Mouse (Mus musculus) olfactory bulb, adult 2 months (tissue): ENCODE measurements around the gene Gm20696. TPM values are rescaled to one million over a fixed set of nuclear protein-coding genes. Genes with fewer than 3 reads are reported as not detected.

ENCODE experiments used
- H3K27ac ChIP-seq: fragments of 200-500 bp; 2 replicates; pipeline ENCODE4 v1.5.1; 2012; ENCODE audit warnings: low read depth, low read length; ENCODE audit not compliant: insufficient read depth
- H3K4me1 ChIP-seq: fragments of 200-500 bp; 2 replicates; pipeline ENCODE4 v1.6.1; 2012; ENCODE audit warnings: low read length; ENCODE audit not compliant: control insufficient read depth, insufficient read depth
- H3K4me3 ChIP-seq: fragments of 200-500 bp; 2 replicates; pipeline ENCODE4 v1.5.1; 2012; ENCODE audit warnings: mild to moderate bottlenecking, low read depth, low read length, moderate library complexity; ENCODE audit not compliant: insufficient read depth
- CTCF ChIP-seq: fragments of 200-500 bp; IDR thresholded peaks from 2 replicates; pipeline ENCODE4 v1.5.1; 2012; ENCODE audit warnings: low read depth, mild to moderate bottlenecking, low read length, moderate library complexity; ENCODE audit not compliant: insufficient read depth
- POLR2A ChIP-seq: fragments of 200-500 bp; IDR thresholded peaks from 2 replicates; pipeline ENCODE4 v1.6.1; 2012; ENCODE audit warnings: mild to moderate bottlenecking, low read depth, low read length, moderate library complexity; ENCODE audit not compliant: insufficient read depth
- WGBS: fragments of 180-500 bp; shearing (Covaris S2); methylation state at CpG from one replicate; pipeline ENCODE4 v1.1.7; 2018; 5-methylcytosine and 5-hydroxymethylcytosine counted together
- polyA plus RNA-seq: library from polyadenylated mRNA; stranded (reverse); fragments of >200 nt; gene quantifications from 2 replicates; pipeline ENCODE4 v1.2.4, GENCODE M21; 2012; ENCODE audit warnings: low replicate concordance; ENCODE audit not compliant: missing spikeins, insufficient read depth, insufficient read length

The Gm20696 gene
- polyA plus RNA-seq, 1 experiment = not detected

- Histone ChIP-seq H3K4me1 (peaks cover 4% of the 10 kb centered on the region; the same call in 1 of the 2 replicates), H3K27ac (no peak overlapping the region), H3K4me3 (no peak overlapping the region)
- 90% methylated on average over 2 of the region's 2 CpGs for WGBS
- TF ChIP-seq POLR2A = no peak
- no peak for TF ChIP-seq CTCF
Measured at GRCm38 (mm10) chr6:99573343-99573742, 93.3 kb downstream of the Gm20696 start.

- TF ChIP-seq POLR2A (no peak), CTCF (no peak)
- Histone ChIP-seq H3K4me3 (no peak overlapping the region), H3K4me1 (peaks cover 4% of the 10 kb centered on the region; the same call in 1 of the 2 replicates), H3K27ac (no peak overlapping the region)
- 55% methylated on average over 5 of the region's 5 CpGs for WGBS
Measured at GRCm38 (mm10) chr6:99572071-99572470, 94.5 kb downstream of the Gm20696 start.

DNA sequence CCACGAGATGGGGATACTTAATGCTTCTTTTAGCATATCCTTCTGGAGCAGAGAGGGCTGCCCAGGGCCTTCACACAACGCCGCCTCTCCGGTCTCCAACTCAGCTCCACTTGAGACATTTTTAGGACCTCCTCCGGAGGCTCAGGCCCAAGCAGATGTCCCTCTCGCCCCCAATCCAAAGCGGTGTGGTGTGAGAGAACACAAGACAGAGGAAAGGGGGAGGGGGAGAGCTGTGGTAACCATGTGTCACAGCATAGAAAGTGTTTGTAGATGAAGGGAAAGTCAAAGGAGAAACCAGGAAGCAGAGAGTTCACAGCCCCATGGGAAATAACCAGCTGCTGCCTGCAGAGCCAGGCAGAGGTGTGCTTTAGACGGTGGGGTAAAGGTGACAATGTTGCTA lies 99.7 kb downstream of the Gm20696 start:
- H3K4me1 ChIP-seq = peaks cover under 1% of the 10 kb centered on the region; the same call in 1 of the 2 replicates
- H3K4me3 ChIP-seq = no peak overlapping the region
- TF ChIP-seq POLR2A (no peak), CTCF (no peak)
- WGBS = 88% methylated on average over 8 of the region's 8 CpGs
- H3K27ac ChIP-seq = no peak overlapping the region

DNA sequence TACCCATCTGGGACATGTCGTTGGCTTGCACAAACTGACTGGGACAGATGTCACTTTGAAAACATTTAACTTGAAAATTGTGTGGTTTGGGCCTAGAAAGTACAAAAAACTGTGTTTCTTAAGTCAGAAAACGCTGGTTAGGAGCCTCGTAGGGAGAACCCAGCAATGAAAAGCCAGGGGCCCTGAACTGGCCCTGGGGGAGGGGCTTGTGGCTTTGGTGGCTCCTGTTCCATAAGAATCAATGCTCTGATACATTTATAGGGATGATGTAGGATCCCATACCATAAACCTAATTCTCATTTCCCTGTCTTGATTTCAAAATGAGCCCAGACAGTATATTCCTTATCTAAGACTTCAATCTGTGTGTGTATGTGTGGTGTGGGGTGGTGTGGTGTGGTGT lies 101.8 kb downstream of the Gm20696 start:
- Histone ChIP-seq H3K4me3 (no peak overlapping the region), H3K4me1 (peaks cover 9% of the 10 kb centered on the region; the same call in 1 of the 2 replicates), H3K27ac (no peak overlapping the region)
- no peak for TF ChIP-seq CTCF
- TF ChIP-seq POLR2A = no peak
- 97% methylated on average over 3 of the region's 3 CpGs for WGBS

DNA sequence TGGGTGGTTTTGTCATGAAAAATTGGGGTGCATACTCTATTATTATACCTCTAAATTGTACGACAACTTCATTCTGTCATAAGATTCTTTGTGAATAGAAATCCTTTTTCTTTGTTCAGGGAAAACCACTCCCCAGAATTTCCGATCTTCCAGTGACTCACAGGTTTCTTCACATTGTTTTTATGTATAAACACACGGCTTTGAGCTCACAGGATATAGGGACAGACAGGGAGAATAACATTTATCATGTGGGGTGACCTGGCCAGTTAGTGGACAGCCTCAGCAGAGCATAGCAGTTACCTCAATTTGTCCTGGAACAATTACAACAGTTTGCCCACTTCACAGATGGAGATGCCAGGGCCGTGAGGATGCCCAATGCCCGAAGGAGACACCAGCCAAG lies 109.6 kb downstream of the Gm20696 start:
- H3K4me1 ChIP-seq = peaks cover 9% of the 10 kb centered on the region; the same call in 1 of the 2 replicates
- 88% methylated on average over 5 of the region's 5 CpGs for WGBS
- no peak overlapping the region for H3K27ac ChIP-seq
- no peak for TF ChIP-seq CTCF
- no peak for TF ChIP-seq POLR2A
- no peak overlapping the region for H3K4me3 ChIP-seq

DNA sequence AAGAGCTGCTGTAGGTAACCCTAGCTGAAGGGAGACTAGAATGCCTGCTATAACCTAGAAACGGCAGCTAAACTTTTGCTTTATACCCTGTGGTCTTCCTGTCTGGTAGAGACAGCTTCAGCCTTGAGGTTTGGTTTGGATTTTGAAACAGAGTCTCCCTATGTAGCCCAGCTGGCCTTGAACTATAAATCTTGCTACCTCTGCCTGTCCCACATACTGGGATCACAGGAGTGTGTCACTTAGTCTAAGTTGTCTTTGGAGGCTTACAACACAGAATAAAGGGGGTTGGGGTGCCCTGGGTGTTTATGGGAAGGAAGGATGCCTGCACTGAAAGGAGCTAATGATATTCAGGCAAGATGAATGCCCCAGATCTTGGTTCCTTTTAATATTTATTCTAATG lies 113.8 kb downstream of the Gm20696 start:
- 97% methylated on average over 1 of the region's 1 CpGs for WGBS
- TF ChIP-seq CTCF (no peak), POLR2A (no peak)
- H3K4me1 ChIP-seq = no peaks in the 10 kb centered on the region
- H3K27ac ChIP-seq = no peak overlapping the region
- H3K4me3 ChIP-seq = no peak overlapping the region

- 92% methylated on average over 2 of the region's 2 CpGs for WGBS
- H3K4me1 ChIP-seq = no peaks in the 10 kb centered on the region
- no peak overlapping the region for H3K27ac ChIP-seq
- TF ChIP-seq CTCF (no peak), POLR2A (no peak)
- no peak overlapping the region for H3K4me3 ChIP-seq
Measured at GRCm38 (mm10) chr6:99546416-99546815, 120.2 kb downstream of the Gm20696 start.

- TF ChIP-seq POLR2A (no peak), CTCF (no peak)
Measured at GRCm38 (mm10) chr6:99545437-99545836, 121.2 kb downstream of the Gm20696 start.

DNA sequence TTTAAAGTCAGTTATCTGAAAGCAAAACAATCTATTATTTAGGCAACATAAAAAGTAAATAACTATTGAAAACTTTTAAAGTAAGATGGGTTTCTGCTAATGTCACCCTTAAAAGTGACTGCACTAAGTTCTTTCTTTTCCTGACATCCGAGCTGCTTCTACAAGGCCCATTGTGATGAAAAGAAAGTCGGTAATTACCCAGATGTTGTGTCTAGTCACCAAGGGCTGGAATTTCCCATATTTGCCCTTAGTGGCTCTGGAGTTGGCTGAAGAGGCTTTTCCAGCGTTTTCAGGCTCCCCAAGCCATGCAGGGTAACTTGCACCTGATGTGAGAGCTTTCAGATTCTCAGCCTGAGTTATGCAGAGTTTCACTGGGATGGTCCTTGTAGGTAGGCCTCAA lies 125.5 kb downstream of the Gm20696 start:
- 69% methylated on average over 3 of the region's 3 CpGs for WGBS
- Histone ChIP-seq H3K4me1 (no peaks in the 10 kb centered on the region), H3K27ac (no peak overlapping the region), H3K4me3 (no peak overlapping the region)
- TF ChIP-seq POLR2A (no peak), CTCF (no peak)

More at GRCm38 (mm10) chr6:99545437-99545836, 121.2 kb downstream of the Gm20696 start:
- WGBS = 81% methylated on average over 6 of the region's 6 CpGs
- no peak overlapping the region for H3K27ac ChIP-seq
- no peak overlapping the region for H3K4me3 ChIP-seq
- no peaks in the 10 kb centered on the region for H3K4me1 ChIP-seq

DNA sequence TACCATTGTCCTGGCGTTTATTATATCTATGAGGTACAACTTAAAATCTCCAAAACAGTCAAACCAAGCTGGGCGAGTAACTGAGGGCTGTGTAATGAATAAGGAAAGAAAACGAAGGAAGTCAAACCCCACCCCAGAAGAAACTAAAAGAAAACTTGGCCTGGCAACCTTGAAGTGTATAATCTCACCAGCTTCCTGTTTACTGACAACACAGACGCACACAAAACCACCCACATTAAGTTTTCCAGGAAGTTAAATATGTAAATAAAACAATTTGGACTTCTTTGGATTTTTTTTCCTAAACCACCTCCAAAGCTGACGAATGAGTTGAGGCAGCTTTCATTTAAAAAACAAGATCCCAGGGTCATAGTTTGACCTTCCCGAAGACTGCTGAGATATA lies 125.9 kb downstream of the Gm20696 start:
- no peak overlapping the region for H3K27ac ChIP-seq
- 86% methylated on average over 6 of the region's 6 CpGs for WGBS
- no peaks in the 10 kb centered on the region for H3K4me1 ChIP-seq
- TF ChIP-seq POLR2A (no peak), CTCF (no peak)
- no peak overlapping the region for H3K4me3 ChIP-seq
